Mouse (Mus musculus) CH12F3 (cell line): ENCODE data around the gene Frmpd4.

Source experiments
- in situ Hi-C: fragments of 300-500 bp; cut with MboI; formaldehyde crosslinking; loops from 2 replicates; pipeline ENCODE4 v1.14.3; 2020; ENCODE audit warnings: low sequenced_read_pairs

Frmpd4 gene

GRCm38 (mm10) chrX:167654249-167654648 lies 922.8 kb downstream of the Frmpd4 start:
- in situ Hi-C loops = no loop called here

DNA sequence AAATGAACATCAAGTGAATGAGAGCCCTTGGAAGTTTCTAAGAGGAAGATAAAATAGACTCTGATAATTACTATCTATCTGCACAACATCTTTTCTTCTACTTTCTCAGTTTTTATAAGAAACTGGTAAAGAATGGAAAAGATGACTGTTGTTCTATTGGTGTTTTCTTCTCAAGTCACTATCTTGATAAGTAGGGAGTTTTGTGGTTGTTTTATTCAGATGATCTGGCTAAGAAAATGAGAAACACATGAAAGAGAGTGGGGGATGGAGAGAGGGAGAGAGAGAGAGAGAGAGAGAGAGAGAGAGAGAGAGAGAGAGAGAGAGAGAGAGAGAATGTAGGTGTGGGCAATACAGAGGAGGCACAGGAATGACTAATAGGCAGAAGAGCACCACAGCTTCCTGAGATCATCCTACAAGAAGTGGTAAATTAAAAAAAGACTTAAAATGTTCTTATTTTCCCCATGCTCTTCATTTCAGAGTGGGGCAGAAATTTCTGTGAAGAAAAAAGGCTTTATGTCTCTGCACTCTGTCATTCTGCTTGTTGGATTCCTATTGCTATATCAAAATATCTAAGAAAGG lies 979.3 kb downstream of the Frmpd4 start:
- in situ Hi-C loops = no loop called here

DNA sequence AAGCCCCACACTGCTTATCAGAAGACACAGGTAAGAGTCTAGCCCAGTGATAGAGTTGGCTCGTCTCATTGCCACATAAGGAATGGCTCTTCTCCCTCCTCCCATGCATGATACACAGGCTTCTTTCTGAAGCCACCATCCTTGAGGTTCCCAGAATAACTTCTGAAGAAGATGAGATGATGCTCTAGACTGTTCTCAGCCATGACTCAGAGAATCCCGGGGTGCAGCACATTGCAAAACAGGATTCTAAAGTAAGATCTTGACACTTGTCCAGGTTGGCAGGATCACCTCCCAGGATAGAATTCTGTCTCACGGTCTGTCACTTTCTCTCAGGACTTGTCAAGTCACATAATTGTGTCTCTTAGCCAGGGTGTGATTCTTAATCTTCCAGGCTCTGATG lies 1024.2 kb downstream of the Frmpd4 start:
- in situ Hi-C loops = no loop called here

GRCm38 (mm10) chrX:167523151-167523550 lies 1053.9 kb downstream of the Frmpd4 start:
- in situ Hi-C loops = no loop called here

DNA sequence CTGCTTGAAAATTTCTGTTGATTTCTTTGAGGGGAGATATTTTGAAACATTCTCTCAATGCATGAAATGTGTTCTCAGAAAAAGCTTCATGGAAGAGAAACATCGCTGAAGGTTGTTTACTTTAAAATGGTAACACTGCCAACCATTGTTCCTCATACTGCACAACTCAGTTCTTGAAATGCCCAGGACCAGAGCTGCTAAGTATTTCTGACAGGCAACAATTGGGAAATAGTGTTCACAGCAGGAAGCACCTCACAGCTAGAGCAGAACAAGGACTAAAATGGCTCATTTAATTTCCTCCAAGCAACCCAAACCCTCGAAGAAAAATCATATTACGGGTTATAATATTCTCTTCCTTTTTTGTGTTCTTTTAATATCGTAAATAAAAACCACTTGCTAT lies 1054.5 kb downstream of the Frmpd4 start:
- in situ Hi-C loops = no loop called here

GRCm38 (mm10) chrX:167518440-167518839 lies 1058.6 kb downstream of the Frmpd4 start:
- in situ Hi-C loops = no loop called here

GRCm38 (mm10) chrX:167497780-167498179 lies 1079.3 kb downstream of the Frmpd4 start:
- in situ Hi-C loops = no loop called here

- in situ Hi-C loops = no loop called here
Measured at GRCm38 (mm10) chrX:167492265-167492664, 1084.8 kb downstream of the Frmpd4 start.

- in situ Hi-C loops = no loop called here
Measured at GRCm38 (mm10) chrX:167491589-167492207, 1085.3 kb downstream of the Frmpd4 start.

GRCm38 (mm10) chrX:167483409-167484177 lies 1093.4 kb downstream of the Frmpd4 start:
- in situ Hi-C loops = no loop called here

DNA sequence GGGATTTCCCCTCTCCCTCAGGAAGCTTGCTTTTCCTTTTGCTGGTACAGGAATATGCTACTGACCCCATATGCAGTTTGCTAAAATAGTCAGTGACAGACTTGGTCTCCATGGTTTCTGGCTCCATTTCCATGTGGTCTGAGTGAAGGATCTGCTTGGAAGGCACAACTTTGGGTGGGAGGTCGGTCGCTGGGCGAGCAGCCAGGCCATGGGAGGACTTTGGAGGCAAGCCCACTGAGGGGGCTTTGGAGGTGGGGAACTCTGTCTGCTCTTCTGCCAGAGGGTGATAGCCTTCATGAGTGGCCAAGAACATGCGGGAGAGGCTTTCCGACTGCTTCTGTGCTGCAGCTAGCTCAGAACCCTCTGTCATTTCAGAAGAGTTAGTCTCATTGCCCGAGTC lies 1099.4 kb downstream of the Frmpd4 start:
- in situ Hi-C loops = no loop called here

- in situ Hi-C loops = no loop called here
Measured at GRCm38 (mm10) chrX:167434883-167435282, 1142.1 kb downstream of the Frmpd4 start.

- in situ Hi-C loops = no loop called here
Measured at GRCm38 (mm10) chrX:167433950-167434349, 1143.1 kb downstream of the Frmpd4 start.
